Mouse (Mus musculus): ENCODE results near the gene Vps53.

The Vps53 gene

GRCm38 (mm10) chr11:76110416-76110815 lies 69.0 kb downstream of the Vps53 start:
- no peak for DNase-seq (ENCODE audit: low spot score in 2 of 2)

- no peak for DNase-seq (ENCODE audit: low spot score in 2 of 2)
These were observed 72.6 kb downstream of the Vps53 start for GRCm38 (mm10) chr11:76106551-76107496.

GRCm38 (mm10) chr11:76101154-76101553 lies 78.3 kb downstream of the Vps53 start:
- no peak for DNase-seq (ENCODE audit: low spot score in 2 of 2)

GRCm38 (mm10) chr11:76099193-76099975 lies 80.1 kb downstream of the Vps53 start:
- no peak for DNase-seq (ENCODE audit: low spot score in 2 of 2)

- DNase-seq (ENCODE audit: low spot score in 2 of 2): no peak
These were observed 85.8 kb downstream of the Vps53 start for GRCm38 (mm10) chr11:76093610-76094009.

GRCm38 (mm10) chr11:76089776-76090175 lies 89.7 kb downstream of the Vps53 start:
- DNase-seq (ENCODE audit: low spot score in 2 of 2): no peak

- DNase-seq (ENCODE audit: low spot score in 2 of 2): no peak
These were observed 90.9 kb downstream of the Vps53 start for GRCm38 (mm10) chr11:76088506-76088905.

GRCm38 (mm10) chr11:76085898-76086591 lies 93.4 kb downstream of the Vps53 start:
- no peak for DNase-seq (ENCODE audit: low spot score in 2 of 2)

GRCm38 (mm10) chr11:76084943-76085342 lies 94.5 kb downstream of the Vps53 start:
- no peak for DNase-seq (ENCODE audit: low spot score in 2 of 2)

GRCm38 (mm10) chr11:76083941-76084367 lies 95.5 kb downstream of the Vps53 start:
- no peak for DNase-seq (ENCODE audit: low spot score in 2 of 2)

GRCm38 (mm10) chr11:76081048-76081640 lies 98.3 kb downstream of the Vps53 start:
- DNase-seq (ENCODE audit: low spot score in 2 of 2): no peak

GRCm38 (mm10) chr11:76080293-76080692 lies 99.2 kb downstream of the Vps53 start:
- DNase-seq (ENCODE audit: low spot score in 2 of 2): no peak

- no peak for DNase-seq (ENCODE audit: low spot score in 2 of 2)
These were observed 102.1 kb downstream of the Vps53 start for GRCm38 (mm10) chr11:76077341-76077740.

- DNase-seq (ENCODE audit: low spot score in 2 of 2): no peak
These were observed 105.0 kb downstream of the Vps53 start for GRCm38 (mm10) chr11:76074296-76075093.

GRCm38 (mm10) chr11:76069816-76070215 lies 109.6 kb downstream of the Vps53 start:
- no peak for DNase-seq (ENCODE audit: low spot score in 2 of 2)

GRCm38 (mm10) chr11:76066563-76067156 lies 112.8 kb downstream of the Vps53 start:
- DNase-seq (ENCODE audit: low spot score in 2 of 2): no peak

GRCm38 (mm10) chr11:76065521-76066095 lies 113.8 kb downstream of the Vps53 start:
- DNase-seq (ENCODE audit: low spot score in 2 of 2): no peak

GRCm38 (mm10) chr11:76064411-76064810 lies 115.0 kb downstream of the Vps53 start:
- no peak for DNase-seq (ENCODE audit: low spot score in 2 of 2)

GRCm38 (mm10) chr11:76060906-76061305 lies 118.5 kb downstream of the Vps53 start:
- no peak for DNase-seq (ENCODE audit: low spot score in 2 of 2)

- no peak for DNase-seq (ENCODE audit: low spot score in 2 of 2)
These were observed 119.5 kb downstream of the Vps53 start for GRCm38 (mm10) chr11:76059971-76060370.

Data from frontal cortex, postnatal 14 days (tissue).